Mouse (Mus musculus): ENCODE data around the gene Vapa. TPM values are rescaled to one million over a fixed set of nuclear protein-coding genes. Genes with fewer than 3 reads are reported as not detected.

Vapa gene
- 131 and 203 TPM in 2 replicates for polyA plus RNA-seq (2012; ENCODE audit: low replicate concordance)

DNA sequence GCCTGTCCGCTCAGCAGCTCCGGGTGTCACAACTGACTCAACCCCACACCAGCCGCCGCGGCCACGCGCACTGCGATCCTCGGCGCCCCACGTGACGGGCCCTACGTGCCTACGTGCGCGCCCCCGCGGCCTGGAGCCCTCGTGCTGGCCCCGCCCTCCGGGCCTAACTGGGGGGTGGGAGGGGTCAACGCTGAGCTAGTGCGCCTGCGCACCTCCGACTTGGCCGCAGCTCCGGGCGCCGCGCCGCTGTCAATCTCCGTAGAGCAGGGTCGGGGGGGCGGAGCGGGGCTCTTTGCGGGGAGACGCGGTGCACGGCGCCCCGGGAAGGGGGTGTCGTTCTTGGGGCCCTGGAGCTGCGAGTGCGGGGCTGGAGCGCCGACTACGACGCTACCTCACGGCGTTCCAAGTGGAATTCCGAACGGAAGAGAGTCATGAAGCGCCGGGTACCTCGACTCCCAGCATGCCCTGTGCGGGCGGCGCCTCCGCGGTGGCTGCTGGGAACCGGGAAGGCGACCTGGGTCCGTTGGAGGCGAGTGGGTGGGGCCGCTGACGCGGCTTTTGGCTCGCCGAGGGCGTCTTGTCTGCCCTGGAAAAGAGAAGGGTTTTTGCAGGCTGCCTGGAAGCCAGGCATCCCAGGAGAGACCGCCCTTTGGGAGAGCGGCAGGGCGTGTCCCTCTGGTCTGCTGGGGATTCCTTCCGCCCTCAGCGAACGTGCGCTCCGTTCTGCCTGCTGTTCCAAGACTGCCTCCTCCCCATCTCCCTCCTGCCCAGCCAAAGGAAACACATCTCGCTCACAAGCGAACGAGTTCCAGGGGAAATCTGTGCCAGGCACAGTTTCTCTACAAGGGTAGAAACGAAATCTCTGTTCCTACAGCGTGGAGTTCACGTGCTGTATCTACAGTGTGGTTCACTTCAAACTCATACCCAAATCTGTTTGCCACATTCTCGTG is at the start of gene Vapa:
Gene Vapa (minus strand): TSS at position 93 of the 950 bp plus-strand sequence.

DNA sequence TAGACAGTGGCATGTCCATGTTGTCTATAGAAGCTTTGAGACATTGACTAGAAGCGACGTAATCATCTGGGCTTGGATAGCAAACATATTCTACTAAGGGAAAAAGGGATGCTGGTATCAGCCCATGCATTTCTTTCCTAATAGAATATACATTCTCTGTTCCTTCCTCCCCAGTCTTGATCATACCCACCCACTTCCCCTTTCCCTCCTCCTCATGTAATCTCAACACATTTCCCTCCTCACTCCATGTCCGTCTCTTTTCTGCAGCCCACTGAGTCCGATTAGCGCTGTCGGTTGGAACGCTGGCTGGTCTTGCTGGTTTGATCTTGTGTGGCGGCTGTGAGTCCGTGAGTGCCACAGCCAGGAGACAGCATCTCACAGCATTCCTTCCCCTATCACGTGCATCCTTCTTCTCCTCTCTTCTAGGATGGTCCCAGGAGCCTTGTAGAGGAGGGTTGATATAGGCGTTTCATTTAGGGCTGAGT is 28.4 kb upstream of the Vapa start, which contains the start of gene Txndc2:
Gene Txndc2 (minus strand): TSS at position 435 of the 485 bp plus-strand sequence.

DNA sequence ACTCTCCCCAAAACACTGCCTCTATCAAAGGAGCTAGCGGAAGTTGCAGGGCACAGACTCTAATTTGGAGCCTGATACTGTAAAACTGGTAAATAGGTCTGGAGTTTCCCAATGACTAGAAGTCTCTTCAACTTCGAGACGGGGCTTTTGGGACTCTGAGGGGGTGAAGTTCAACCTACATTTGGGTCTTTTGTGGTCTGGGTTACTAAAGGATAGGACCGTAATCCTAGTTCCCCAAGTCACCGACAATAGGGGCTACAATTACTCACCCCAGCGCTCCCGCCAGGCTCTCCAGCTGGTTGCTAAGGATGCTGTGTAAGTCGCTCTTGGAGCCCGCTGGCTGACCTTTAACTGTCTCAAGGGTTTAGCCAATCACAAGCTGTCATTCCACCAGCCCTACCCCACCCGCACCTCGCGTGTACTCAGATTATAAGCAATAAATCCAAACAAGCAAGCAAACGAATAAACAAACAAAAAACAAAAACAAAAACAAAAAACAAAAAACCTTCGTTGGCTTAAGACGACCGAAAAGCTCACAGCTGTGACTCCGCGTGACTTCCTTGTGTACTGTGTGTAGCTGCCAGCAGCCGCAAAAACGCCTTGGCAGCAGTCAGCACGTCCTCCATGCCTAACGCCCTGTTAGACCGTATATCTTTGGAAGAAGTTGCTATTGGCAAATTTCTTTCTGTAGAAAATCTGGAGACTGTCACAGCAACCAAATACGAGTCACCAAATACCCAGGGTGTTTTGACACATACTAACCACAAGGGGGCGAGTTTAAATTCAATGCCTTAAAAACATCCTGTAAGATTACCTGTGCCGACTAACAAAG is 72.7 kb downstream of the Vapa start, which contains the start of gene Tmem232:
Gene Tmem232 (minus strand): TSS at position 342 of the 832 bp plus-strand sequence.

Other genes starting within 250 kb of the Vapa start
- not detected in 2 replicates for gene Tmem232, start 72.8 kb downstream of the Vapa start, polyA plus RNA-seq (2012; ENCODE audit: low replicate concordance)
- gene Txndc2, start 28.6 kb upstream of the Vapa start, polyA plus RNA-seq (2012; ENCODE audit: low replicate concordance): not detected in 2 replicates
- gene Rab31, start 159.2 kb upstream of the Vapa start, polyA plus RNA-seq (2012; ENCODE audit: low replicate concordance): 0.96 and 2.1 TPM in 2 replicates
- gene Ppp4r1, start 169.0 kb upstream of the Vapa start, polyA plus RNA-seq (2012; ENCODE audit: low replicate concordance): 2.9 and 8.3 TPM in 2 replicates

All from leukemia stem cell, adult 10-12 weeks (primary cell).